Mouse (Mus musculus): ENCODE data around the gene Camk2n1. TPM values are rescaled to one million over a fixed set of nuclear protein-coding genes. Genes with fewer than 3 reads are reported as not detected.

The Camk2n1 gene
- total and polyA plus RNA-seq, 3 experiments: 0.10 TPM; not detected in 2

GRCm38 (mm10) chr4:138431340-138431739 is 22.8 kb upstream of the Camk2n1 start:
- Histone ChIP-seq H3K9me3 (replicated peaks; ENCODE audit: insufficient read depth, low read length) (no peaks in the 10 kb centered on the region), H3K79me2 (ENCODE audit: control insufficient read depth, insufficient read depth, low read length, poor library complexity) (peaks cover 16% of the 10 kb centered on the region), H3K4me3 (ENCODE audit: control insufficient read depth in 1 of 2, insufficient read depth in 1 of 2, low read depth in 2 of 2, low read length in 2 of 2) (no peak overlapping the region), H3K9ac (ENCODE audit: control insufficient read depth, low read depth, low read length, poor library complexity, severe bottlenecking) (no peak overlapping the region), H3K36me3 (ENCODE audit: control insufficient read depth in 1 of 2, insufficient read depth in 2 of 2, low read length in 2 of 2) (peaks cover 0 to 12% of the 10 kb centered on the region in 2 experiments; a peak in 2 of 4 replicates), H3K27me3 (ENCODE audit: control insufficient read depth in 1 of 2, insufficient read depth in 2 of 2, low read length in 2 of 2) (no peaks in the 10 kb centered on the region), H3K27ac (ENCODE audit: control insufficient read depth, low read depth, low read length) (no peak overlapping the region), H3K4me1 (ENCODE audit: control insufficient read depth in 1 of 2, insufficient read depth in 2 of 2, low read length in 2 of 2) (peaks cover 6 to 31% of the 10 kb centered on the region in 2 experiments)
- TF ChIP-seq CHD2 (IDR thresholded peaks at IDR 0.05; ENCODE audit: low read length) (no peak), GABPA (IDR thresholded peaks at IDR 0.05; ENCODE audit: low read depth, low read length) (no peak), POLR2AphosphoS5 (IDR thresholded peaks at IDR 0.05; ENCODE audit: borderline replicate concordance, low read depth, low read length) (no peak), TCF12 (IDR thresholded peaks at IDR 0.05; ENCODE audit: low read depth, low read length) (no peak), POLR2AphosphoS2 (IDR thresholded peaks at IDR 0.05; ENCODE audit: low read length) (no peak), ZNF384 (IDR thresholded peaks at IDR 0.05; ENCODE audit: low read depth, low read length) (no peak), UBTF (IDR thresholded peaks at IDR 0.05; ENCODE audit: borderline replicate concordance, insufficient read depth, low read depth, low read length) (no peak), TAL1 (IDR thresholded peaks at IDR 0.05; ENCODE audit: low read length) (no peak), EP300 (IDR thresholded peaks at IDR 0.05; ENCODE audit: low read depth in 1 of 2, low read length in 2 of 2) (no peak), NELFE (IDR thresholded peaks at IDR 0.05; ENCODE audit: low read depth, low read length) (no peak), HCFC1 (IDR thresholded peaks at IDR 0.05; ENCODE audit: low read depth, low read length) (no peak), POLR2A (IDR thresholded peaks at IDR 0.05; ENCODE audit: control insufficient read depth in 1 of 2, insufficient read depth in 1 of 2, low read depth in 1 of 2, low read length in 2 of 2, poor library complexity in 1 of 2) (no peak), JUND (IDR thresholded peaks at IDR 0.05; ENCODE audit: low read depth, low read length) (no peak), SMC3 (IDR thresholded peaks at IDR 0.05; ENCODE audit: low read depth, low read length) (no peak), ELF1 (IDR thresholded peaks at IDR 0.05; ENCODE audit: low read depth, low read length) (no peak)
- no peak for DNase-seq (ENCODE audit: low read depth, low spot score)

- Histone ChIP-seq H3K9me3 (replicated peaks; ENCODE audit: insufficient read depth, low read length) (no peaks in the 10 kb centered on the region), H3K9ac (ENCODE audit: control insufficient read depth, low read depth, low read length, poor library complexity, severe bottlenecking) (peak within 1 kb of the TSS; percentile 82), H3K36me3 (ENCODE audit: control insufficient read depth in 1 of 2, insufficient read depth in 2 of 2, low read length in 2 of 2) (peaks cover 2 to 12% of the 10 kb centered on the region in 2 experiments; a peak in 3 of 4 replicates), H3K79me2 (ENCODE audit: control insufficient read depth, insufficient read depth, low read length, poor library complexity) (peaks cover 16% of the 10 kb centered on the region), H3K4me1 (ENCODE audit: control insufficient read depth in 1 of 2, insufficient read depth in 2 of 2, low read length in 2 of 2) (peaks cover 6 to 22% of the 10 kb centered on the region in 2 experiments), H3K27me3 (ENCODE audit: control insufficient read depth in 1 of 2, insufficient read depth in 2 of 2, low read length in 2 of 2) (no peaks in the 10 kb centered on the region), H3K4me3 (ENCODE audit: control insufficient read depth in 1 of 2, insufficient read depth in 1 of 2, low read depth in 2 of 2, low read length in 2 of 2) (peak within 1 kb of the TSS; percentile 74 to 93), H3K27ac (ENCODE audit: control insufficient read depth, low read depth, low read length) (peak within 1 kb of the TSS; percentile 58)
- peak; percentile 95 for DNase-seq (ENCODE audit: low read depth, low spot score)
- TF ChIP-seq ZKSCAN1 (IDR thresholded peaks at IDR 0.05; ENCODE audit: low read depth, low read length) (no peak), SMC3 (IDR thresholded peaks at IDR 0.05; ENCODE audit: low read depth, low read length) (no peak), UBTF (IDR thresholded peaks at IDR 0.05; ENCODE audit: borderline replicate concordance, insufficient read depth, low read depth, low read length) (no peak), GATA1 (IDR thresholded peaks at IDR 0.05; ENCODE audit: low read depth, low read length) (no peak), ZNF384 (IDR thresholded peaks at IDR 0.05; ENCODE audit: low read depth, low read length) (no peak), NRF1 (IDR thresholded peaks at IDR 0.05; ENCODE audit: insufficient read depth, low read depth, low read length, poor library complexity, severe bottlenecking) (peak; percentile 70), POLR2AphosphoS2 (IDR thresholded peaks at IDR 0.05; ENCODE audit: low read length) (peak; percentile 62), MYC (IDR thresholded peaks at IDR 0.05; ENCODE audit: low read depth, low read length) (peak; percentile 59; the same call in 1 of the 2 replicates), ELF1 (IDR thresholded peaks at IDR 0.05; ENCODE audit: low read depth, low read length) (peak; percentile 93), USF2 (IDR thresholded peaks at IDR 0.05; ENCODE audit: borderline replicate concordance in 1 of 2, insufficient read depth in 1 of 2, low read depth in 1 of 2, low read length in 2 of 2) (peak in 1 of 2 experiments; percentile 74; a peak in 2 of 4 replicates), MAX (IDR thresholded peaks at IDR 0.05; ENCODE audit: low read length) (peak; percentile 90), MXI1 (IDR thresholded peaks at IDR 0.05; ENCODE audit: low read depth, low read length) (peak; percentile 91), CHD2 (IDR thresholded peaks at IDR 0.05; ENCODE audit: low read length) (no peak), GABPA (IDR thresholded peaks at IDR 0.05; ENCODE audit: low read depth, low read length) (no peak), JUND (IDR thresholded peaks at IDR 0.05; ENCODE audit: low read depth, low read length) (no peak), ZC3H11A (IDR thresholded peaks at IDR 0.05; ENCODE audit: low read depth, low read length) (no peak), BHLHE40 (IDR thresholded peaks at IDR 0.05; ENCODE audit: borderline replicate concordance, low read depth, low read length) (peak; percentile 22; the same call in 1 of the 2 replicates), MAZ (IDR thresholded peaks at IDR 0.05; ENCODE audit: low read depth, low read length) (peak; percentile 47; the same call in 1 of the 2 replicates), HCFC1 (IDR thresholded peaks at IDR 0.05; ENCODE audit: low read depth, low read length) (peak; percentile 93), POLR2A (IDR thresholded peaks at IDR 0.05; ENCODE audit: control insufficient read depth in 1 of 2, insufficient read depth in 1 of 2, low read depth in 1 of 2, low read length in 2 of 2, poor library complexity in 1 of 2) (peak; percentile 60 to 82; a peak in 3 of 4 replicates), SIN3A (IDR thresholded peaks at IDR 0.05; ENCODE audit: low read length) (peak; percentile 95), EP300 (IDR thresholded peaks at IDR 0.05; ENCODE audit: low read depth in 1 of 2, low read length in 2 of 2) (no peak)
These were observed 19.5 kb upstream of the Camk2n1 start, which contains the start of gene Mul1 for GRCm38 (mm10) chr4:138434347-138435316. Gene Mul1, plus strand, starts transcription at chr4:138434671.
